Mouse (Mus musculus) gastrocnemius, postnatal 10 days (tissue): ENCODE results near the gene Eogt. TPM values are rescaled to one million over a fixed set of nuclear protein-coding genes. Genes with fewer than 3 reads are reported as not detected.

Experiments
- DNase-seq: peaks from one replicate; pipeline ENCODE4 v3.0.0; 2021; ENCODE audit warnings: mixed read lengths
- total RNA-seq, 2 experiments: library from RNA; stranded (reverse); gene quantifications; 2 replicates each; pipeline ENCODE4 v1.2.3; 2021

The Eogt gene
- total RNA-seq, 2 experiments from 2014 or later = 4.9 to 8.1 TPM

DNA sequence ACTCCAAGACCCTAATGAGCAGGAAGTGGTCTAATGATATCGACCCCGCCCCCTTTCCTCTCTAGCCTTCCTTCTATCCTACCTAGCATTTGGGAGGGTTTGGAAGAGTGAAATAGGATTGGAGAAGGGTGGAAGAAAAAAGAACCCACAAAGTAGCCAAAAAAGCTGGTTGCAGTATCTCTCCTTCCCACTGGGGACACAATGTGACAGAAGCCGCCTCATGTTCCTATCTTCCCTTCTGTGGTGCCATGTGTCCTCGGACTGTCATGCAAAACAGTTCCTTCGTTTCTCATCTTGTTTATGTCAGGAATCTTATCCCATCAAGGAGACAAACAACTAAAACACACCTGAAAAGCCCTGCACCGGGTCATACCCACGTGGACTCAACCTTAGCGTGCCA, 42.9 kb downstream of the Eogt start:
- DNase-seq = no peak

DNA sequence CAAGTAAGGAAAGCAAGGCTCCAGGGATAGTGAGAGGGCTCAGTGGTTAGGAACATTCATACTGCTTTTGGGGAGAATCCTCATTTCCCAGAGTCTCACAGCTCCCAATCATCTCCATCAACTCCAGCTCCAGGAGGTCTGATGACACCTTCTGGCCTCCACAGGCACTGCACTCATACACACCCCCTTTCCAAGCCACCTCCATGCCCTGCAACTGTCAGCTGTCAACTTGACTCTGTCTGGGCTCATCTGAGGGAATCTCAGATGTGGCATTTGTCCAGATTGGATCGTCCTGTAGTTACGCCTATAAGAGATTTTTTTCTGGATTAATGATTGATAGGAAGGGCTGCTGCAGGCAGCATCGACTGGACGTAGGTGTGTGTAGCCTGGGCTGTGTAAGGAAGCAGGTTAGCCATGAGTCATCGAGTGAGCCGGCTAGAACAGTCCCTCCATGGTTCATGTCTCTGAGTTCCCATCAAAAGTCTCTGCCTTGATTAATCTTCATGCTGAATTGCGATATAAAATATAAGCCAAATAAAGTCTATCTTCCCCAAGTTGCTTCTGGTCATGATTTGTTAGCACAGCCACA, 44.6 kb downstream of the Eogt start:
- no peak for DNase-seq

DNA sequence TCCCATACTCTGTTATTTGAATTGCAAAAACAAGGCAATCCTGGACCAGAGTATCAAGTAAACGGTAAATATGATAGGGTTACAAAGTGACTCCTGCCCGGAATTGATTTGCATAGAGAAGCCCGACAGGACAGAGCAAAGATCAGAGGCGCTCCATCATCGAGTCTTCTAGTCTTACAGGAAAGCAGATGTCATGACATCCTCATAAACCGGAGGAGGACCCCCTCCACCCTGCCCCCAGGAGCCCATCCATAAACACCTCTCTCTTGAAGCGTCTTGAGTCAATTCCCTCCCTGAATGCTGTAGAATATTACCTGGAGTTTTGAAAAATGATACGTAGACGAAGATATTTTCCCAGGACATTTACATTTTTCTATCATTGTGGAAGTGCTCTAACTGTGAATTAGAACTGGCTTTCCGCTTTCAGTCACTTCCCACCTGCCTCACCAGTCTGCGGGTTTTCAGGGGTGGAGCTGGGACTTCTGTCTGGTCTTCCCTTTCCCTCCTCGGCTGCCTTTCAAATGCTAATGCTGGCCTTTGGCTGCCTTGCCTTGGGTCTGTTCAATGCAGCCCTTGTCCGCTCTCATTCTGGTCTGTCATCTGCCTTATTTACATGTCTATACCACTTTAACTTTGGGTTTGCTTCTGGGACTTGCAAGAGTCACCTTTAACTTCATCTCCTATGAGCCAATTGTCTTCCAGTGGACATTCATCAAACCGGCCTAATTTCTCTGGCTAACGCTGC, 46.9 kb downstream of the Eogt start:
- no peak for DNase-seq

DNA sequence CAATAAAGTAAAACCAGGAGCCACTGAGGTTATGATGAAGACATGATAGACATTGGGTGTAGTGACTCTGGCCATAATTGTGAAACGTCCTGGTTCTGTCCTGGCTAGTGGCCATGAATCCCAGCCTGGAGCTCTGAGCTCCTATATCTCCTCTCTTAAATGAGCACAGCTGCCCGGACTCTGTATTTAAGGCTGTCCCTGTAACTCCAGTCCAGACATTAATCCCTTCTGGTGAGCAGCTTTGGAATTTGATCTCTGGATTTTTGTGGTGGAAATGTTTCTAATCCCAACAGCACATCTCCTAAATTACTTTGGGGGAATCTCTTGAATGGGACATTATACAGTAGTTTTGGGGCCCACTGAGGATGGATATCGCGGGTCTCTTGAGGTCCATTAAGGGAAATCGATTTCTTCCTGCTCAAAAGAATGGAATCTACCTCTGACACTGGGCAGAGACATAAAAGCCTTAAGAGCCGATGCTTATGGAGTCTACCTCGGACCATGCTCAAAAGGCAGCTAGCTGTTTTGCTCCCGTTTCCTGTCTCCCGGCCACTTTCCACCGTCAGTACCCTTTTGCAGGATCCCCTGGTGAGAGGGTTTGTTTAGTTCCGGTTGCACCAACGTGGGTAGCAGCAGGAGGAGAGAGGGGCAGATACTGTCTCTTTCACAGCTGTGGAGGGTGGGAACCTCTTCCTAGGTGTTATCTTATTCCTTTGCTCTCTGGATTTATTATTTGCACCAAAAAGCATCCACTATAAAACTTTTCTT, 47.6 kb downstream of the Eogt start:
- DNase-seq = no peak

DNA sequence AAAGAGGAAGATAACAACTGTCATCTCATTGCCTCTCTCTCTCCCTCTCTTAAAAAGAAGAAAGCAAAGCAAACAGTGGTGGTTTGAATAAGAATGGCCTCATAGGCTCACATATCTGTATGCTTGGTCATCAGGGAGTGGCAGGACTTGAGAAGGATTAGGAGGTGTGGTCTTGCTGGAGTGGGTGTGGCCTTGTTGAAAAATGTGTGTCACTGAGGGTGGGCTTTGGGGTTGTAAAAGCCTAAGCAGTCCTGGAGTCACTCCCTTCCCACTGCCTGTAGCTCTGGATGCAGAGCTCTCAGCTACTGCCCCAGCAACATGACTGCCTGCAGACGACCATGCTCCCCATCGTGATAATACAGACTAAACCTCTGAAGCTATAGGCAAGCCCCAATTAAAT, 66.6 kb downstream of the Eogt start:
- DNase-seq = no peak

DNA sequence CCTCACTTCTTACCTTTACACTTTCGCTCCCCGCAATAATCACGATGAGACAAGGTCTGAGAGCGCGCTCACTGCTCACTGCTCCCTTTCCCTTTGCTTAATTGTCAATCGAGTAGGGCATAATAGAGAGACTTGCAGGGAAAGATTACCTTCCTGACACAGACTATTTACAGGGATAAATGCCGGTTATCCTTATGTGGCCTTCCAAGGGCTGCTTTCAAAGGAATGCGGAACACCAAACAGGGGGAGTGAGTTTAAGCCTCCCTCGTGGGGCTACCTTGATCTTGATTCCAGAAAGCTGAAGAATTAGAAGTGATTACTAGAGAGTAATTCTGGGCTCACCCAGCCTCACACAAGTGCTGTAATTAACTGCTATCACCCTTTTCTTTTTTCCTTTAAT, 69.0 kb downstream of the Eogt start:
- no peak for DNase-seq

DNA sequence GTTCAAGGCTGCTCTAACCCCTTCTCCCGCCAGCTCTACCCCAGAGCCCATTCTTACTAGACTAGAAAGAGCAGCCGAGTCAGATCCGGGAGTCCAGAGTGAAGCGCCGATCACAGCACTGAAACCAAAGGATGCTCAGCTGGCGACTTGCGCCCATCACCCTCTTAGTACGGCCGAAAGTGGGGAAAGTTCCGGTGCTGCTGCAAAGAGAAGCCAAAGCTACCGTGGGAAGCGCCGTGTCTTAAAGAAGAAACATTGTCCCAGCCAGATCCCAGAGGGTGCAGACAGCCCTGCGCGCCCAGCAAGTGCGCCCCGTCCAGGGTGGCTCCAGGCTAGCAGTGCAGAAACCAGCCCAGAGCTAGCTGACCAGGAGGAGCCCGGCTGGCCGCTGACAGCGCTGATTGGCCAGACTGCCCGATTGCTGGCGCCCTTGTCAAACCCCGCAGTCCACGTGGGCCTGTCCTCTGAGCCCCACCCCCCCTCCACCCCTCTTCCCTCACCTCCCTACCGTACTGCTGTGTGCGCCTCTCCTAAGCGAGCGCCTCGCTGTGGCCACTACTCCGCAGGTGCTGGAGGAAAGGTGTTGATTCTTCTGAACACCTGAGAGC, 88.8 kb downstream of the Eogt start, which contains the start of gene Fam19a4:
Gene Fam19a4, minus strand, starts transcription at position 340 of the 608 bp plus-strand sequence.
- DNase-seq = peak; percentile 19

Other genes starting within 250 kb of the Eogt start
- gene Fam19a4, start 88.8 kb downstream of the Eogt start, total RNA-seq = under 1 TPM; 0.09 to 0.23 TPM
- gene Tmf1, start 29.9 kb upstream of the Eogt start, total RNA-seq = 10 to 100 TPM; 27.6 to 32.0 TPM
- 10 to 100 TPM; 50.3 to 51.2 TPM for gene Uba3, start 56.5 kb upstream of the Eogt start, total RNA-seq
- gene Arl6ip5, start 61.5 kb upstream of the Eogt start, total RNA-seq = 100 to 1,000 TPM; 238 to 249 TPM
- 100 to 1,000 TPM; 113 to 139 TPM for gene Lmod3, start 103.6 kb upstream of the Eogt start, total RNA-seq